Mouse (Mus musculus) erythroblast, adult 5-6 weeks (primary cell): ENCODE results near the gene Gm13304. TPM values are rescaled to one million over a fixed set of nuclear protein-coding genes. Genes with fewer than 3 reads are reported as not detected.
"Not testable (repeated sequence)": the region's sequence is repeated elsewhere in the genome, so short reads cannot be mapped to it uniquely, and the experiment has no call there.

Experiments used
- ATAC-seq: replicated peaks from 2 replicates; pipeline ENCODE4 v1.8.0; 2016; ENCODE audit warnings: moderate number of reproducible peaks, mild to moderate bottlenecking, moderate TSS enrichment, inconsistent platforms; ENCODE audit not compliant: poor library complexity, low FRiP score, severe bottlenecking
- total RNA-seq, 2 experiments: library from RNA; stranded (forward) in 1 of 2; stranded (reverse) in 1 of 2; fragments of 150-400 nt in 1 of 2; fragments of 200-764, 138-1000 nt in 1 of 2; gene quantifications; 2 replicates each; pipeline versions ENCODE4 v1.2.3 to v1.2.4; 2015 to 2017; ENCODE audit warnings: low replicate concordance in 2 of 2

Gm13304 gene
- not detected in 2 replicates for total RNA-seq (2015; ENCODE audit: low replicate concordance)
- not detected in 2 replicates for total RNA-seq (2017; ENCODE audit: low replicate concordance)

GRCm38 (mm10) chr4:42114517-42114916 lies at the start of gene Gm13304:
Gene Gm13304 (plus strand): TSS chr4:42114817.
- ATAC-seq: not testable (repeated sequence)

GRCm38 (mm10) chr4:42090907-42091306 lies 23.7 kb upstream of the Gm13304 start, which contains the start of gene Gm3893:
Gene Gm3893 (plus strand): TSS chr4:42091207.
- not testable (repeated sequence) for ATAC-seq

- not testable (repeated sequence) for ATAC-seq
Observed at GRCm38 (mm10) chr4:42153136-42153535, 38.5 kb downstream of the Gm13304 start, which contains the start of gene Gm13306. Gene Gm13306 (plus strand): TSS chr4:42153436.

Other genes with a start within 250 kb of the Gm13304 start
- not detected in 2 replicates for gene Gm21541, start 211.2 kb upstream of the Gm13304 start, total RNA-seq (2015; ENCODE audit: low replicate concordance)
- gene Gm21541, start 211.2 kb upstream of the Gm13304 start, total RNA-seq (2017; ENCODE audit: low replicate concordance): not detected in 2 replicates
- gene Gm20878, start 173.2 kb upstream of the Gm13304 start, total RNA-seq (2015; ENCODE audit: low replicate concordance): 1.5 TPM in 1 of 2 replicates, not detected in the other
- gene Gm20878, start 173.2 kb upstream of the Gm13304 start, total RNA-seq (2017; ENCODE audit: low replicate concordance): not detected in 2 replicates
- 0.38 TPM in 1 of 2 replicates, not detected in the other for gene Fam205a4, start 148.8 kb upstream of the Gm13304 start, total RNA-seq (2015; ENCODE audit: low replicate concordance)
- gene Fam205a4, start 148.8 kb upstream of the Gm13304 start, total RNA-seq (2017; ENCODE audit: low replicate concordance): not detected in 2 replicates
- gene Gm21093, start 80.1 kb upstream of the Gm13304 start, total RNA-seq (2015; ENCODE audit: low replicate concordance): not detected in 2 replicates
- not detected in 2 replicates for gene Gm21093, start 80.1 kb upstream of the Gm13304 start, total RNA-seq (2017; ENCODE audit: low replicate concordance)
- not detected in 2 replicates for gene Gm3893, start 23.6 kb upstream of the Gm13304 start, total RNA-seq (2015; ENCODE audit: low replicate concordance)
- not detected in 2 replicates for gene Gm3893, start 23.6 kb upstream of the Gm13304 start, total RNA-seq (2017; ENCODE audit: low replicate concordance)
- gene Gm13306, start 38.6 kb downstream of the Gm13304 start, total RNA-seq (2015; ENCODE audit: low replicate concordance): not detected in 2 replicates
- gene Gm13306, start 38.6 kb downstream of the Gm13304 start, total RNA-seq (2017; ENCODE audit: low replicate concordance): not detected in 2 replicates
- gene Gm13305, start 53.8 kb downstream of the Gm13304 start, total RNA-seq (2015; ENCODE audit: low replicate concordance): not detected in 2 replicates
- 2.1 TPM in 1 of 2 replicates, not detected in the other for gene Gm13305, start 53.8 kb downstream of the Gm13304 start, total RNA-seq (2017; ENCODE audit: low replicate concordance)
- not detected in 2 replicates for gene Gm10600, start 125.8 kb downstream of the Gm13304 start, total RNA-seq (2015; ENCODE audit: low replicate concordance)
- not detected in 2 replicates for gene Gm10600, start 125.8 kb downstream of the Gm13304 start, total RNA-seq (2017; ENCODE audit: low replicate concordance)
- not detected in 2 replicates for gene Ccl21b, start 140.9 kb downstream of the Gm13304 start, total RNA-seq (2015; ENCODE audit: low replicate concordance)
- not detected in 2 replicates for gene Ccl21b, start 140.9 kb downstream of the Gm13304 start, total RNA-seq (2017; ENCODE audit: low replicate concordance)
- not detected in 2 replicates for gene Gm21953, start 179.4 kb downstream of the Gm13304 start, total RNA-seq (2015; ENCODE audit: low replicate concordance)
- gene Gm21953, start 179.4 kb downstream of the Gm13304 start, total RNA-seq (2017; ENCODE audit: low replicate concordance): not detected in 2 replicates
- gene Fam205a3, start 203.5 kb downstream of the Gm13304 start, total RNA-seq (2015; ENCODE audit: low replicate concordance): 0.19 TPM in 1 of 2 replicates, not detected in the other
- not detected in 2 replicates for gene Fam205a3, start 203.5 kb downstream of the Gm13304 start, total RNA-seq (2017; ENCODE audit: low replicate concordance)